Mouse (Mus musculus) neutrophil, adult 5-6 weeks (primary cell): ENCODE results near the gene Slc16a1. TPM values are rescaled to one million over a fixed set of nuclear protein-coding genes. Genes with fewer than 3 reads are reported as not detected.
"Not testable (repeated sequence)": the region's sequence is repeated elsewhere in the genome, so short reads cannot be mapped to it uniquely, and the experiment has no call there.

Experiments used
- ATAC-seq: fragments of 151-379, 151-347 bp; 2 replicates; pipeline ENCODE4 v1.8.0; 2017; ENCODE audit warnings: mild to moderate bottlenecking, moderate TSS enrichment; ENCODE audit not compliant: insufficient number of reproducible peaks, poor library complexity, low FRiP score, severe bottlenecking; ENCODE audit errors: extremely low read depth
- total RNA-seq: library from RNA; stranded (forward); fragments of 200-1000 nt; gene quantifications from 2 replicates; pipeline ENCODE4 v1.2.3, GENCODE M21; 2017

Gene Slc16a1
- total RNA-seq, 1 experiment from 2014 or later = 6.5 TPM

DNA sequence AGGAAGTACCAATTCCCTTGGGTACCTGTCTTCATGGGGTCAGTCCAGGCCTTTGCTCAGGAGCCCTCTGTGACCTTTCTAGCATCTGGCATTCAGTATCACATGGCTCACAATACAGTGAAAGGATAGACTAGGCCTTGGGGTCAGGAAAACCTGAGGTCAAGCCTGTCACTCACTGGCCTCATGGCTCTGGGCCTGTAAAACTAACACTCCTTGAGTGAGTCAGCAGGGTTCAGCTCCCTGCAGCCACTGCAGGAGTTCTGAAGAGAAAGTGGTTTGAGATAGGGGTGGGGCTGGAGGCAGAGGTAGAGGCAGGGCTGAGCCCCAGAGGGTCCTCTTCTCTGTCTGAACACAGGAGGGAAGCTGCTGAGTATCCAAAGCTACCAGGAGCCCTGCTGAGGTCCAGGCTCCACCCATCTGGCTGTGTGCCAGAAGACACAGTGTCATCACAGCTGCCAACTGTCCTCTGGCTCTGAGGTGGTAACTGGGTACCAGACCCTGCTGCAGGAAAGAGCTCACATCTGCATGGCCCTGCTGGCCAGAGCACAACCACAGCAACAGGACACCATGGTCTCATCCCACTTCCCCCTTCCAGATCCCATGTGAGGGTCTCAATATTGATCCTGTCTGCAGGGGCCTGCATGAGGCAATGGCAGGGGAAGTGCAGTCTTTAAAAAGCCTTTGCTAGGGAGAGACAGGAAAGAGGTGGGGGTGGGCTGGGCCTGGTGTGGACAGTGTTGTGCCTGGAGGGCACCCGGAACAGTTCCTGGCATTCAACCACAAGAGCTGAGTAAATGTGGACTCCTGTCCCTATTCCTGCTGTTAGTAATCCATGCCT, 31.9 kb downstream of the Slc16a1 start:
- peak; percentile 31; the same call in 1 of the 2 replicates for ATAC-seq

DNA sequence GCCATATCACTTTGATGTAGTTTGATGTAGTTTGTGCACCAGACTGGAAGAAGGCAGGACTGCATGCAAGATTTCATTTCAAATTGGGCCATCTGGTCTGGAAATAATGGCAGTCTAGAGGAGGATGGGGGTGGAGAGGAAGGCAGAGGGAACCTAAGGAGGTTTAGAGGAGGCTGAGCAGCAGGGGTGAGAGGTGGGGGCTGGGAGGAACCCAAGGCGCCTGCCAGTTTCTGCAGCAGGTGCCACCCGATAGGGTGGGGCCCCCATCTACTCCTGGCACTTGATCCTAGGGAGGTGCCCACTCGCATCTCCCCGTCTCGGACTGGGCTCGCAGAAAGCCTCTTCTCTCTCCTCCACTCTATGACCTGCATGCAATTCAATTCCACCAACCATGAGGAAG, 33.1 kb downstream of the Slc16a1 start:
- ATAC-seq = no peak

- ATAC-seq = no peak
These were observed 33.6 kb downstream of the Slc16a1 start for GRCm38 (mm10) chr3:104672041-104672440.

- no peak for ATAC-seq
These were observed 35.3 kb downstream of the Slc16a1 start for GRCm38 (mm10) chr3:104673642-104674328.

DNA sequence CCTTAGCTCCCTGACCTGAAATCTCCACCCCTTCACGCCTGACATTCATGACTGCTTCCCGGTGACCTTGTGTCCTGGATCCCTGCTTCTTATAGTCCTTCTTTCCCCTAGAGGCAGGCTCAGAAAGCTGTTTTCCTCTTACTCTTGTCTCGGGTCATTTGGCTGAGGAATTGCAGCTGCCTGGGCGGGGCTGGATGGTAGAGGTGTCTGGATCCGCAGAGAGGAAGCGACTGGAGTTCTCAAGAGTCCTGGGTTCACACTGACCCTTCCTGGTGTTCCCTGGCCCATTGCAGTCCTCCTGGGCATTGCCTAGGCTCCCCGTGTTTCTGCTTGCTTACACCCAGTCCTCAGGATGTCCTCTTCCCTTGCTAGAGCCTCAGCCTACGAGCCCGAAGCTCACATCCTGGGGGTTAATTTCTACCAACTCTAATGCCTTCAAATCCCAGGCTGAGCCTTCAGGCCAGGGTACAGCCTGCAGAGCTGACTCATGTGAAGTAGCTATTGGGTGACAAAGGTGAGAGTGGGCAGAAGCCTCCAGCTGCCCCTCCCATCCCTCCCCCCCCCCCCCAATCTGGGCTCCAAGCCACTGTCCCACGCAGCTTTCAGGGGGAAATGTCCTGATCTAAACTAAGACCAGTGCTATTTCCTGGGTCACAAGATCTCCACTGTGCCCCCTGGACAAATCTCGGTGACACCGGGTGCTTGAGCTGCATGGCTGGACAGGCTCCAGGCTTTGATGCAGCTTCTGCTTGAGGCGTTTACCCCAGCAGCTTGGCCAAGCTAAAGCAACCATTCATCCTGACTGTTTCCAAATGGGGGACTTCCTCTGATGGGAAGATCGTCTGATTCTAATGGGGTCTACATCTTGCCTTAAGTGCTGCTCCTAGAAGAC, 36.1 kb downstream of the Slc16a1 start:
- ATAC-seq = no peak

GRCm38 (mm10) chr3:104675258-104675851, 36.9 kb downstream of the Slc16a1 start:
- peak; percentile 77 for ATAC-seq

- no peak for ATAC-seq
These were observed 39.3 kb downstream of the Slc16a1 start for GRCm38 (mm10) chr3:104677781-104678180.

- no peak for ATAC-seq
These were observed 40.4 kb downstream of the Slc16a1 start for GRCm38 (mm10) chr3:104678826-104679225.

GRCm38 (mm10) chr3:104682671-104683504, 44.4 kb downstream of the Slc16a1 start:
- ATAC-seq = peak; percentile 67; the same call in 1 of the 2 replicates

DNA sequence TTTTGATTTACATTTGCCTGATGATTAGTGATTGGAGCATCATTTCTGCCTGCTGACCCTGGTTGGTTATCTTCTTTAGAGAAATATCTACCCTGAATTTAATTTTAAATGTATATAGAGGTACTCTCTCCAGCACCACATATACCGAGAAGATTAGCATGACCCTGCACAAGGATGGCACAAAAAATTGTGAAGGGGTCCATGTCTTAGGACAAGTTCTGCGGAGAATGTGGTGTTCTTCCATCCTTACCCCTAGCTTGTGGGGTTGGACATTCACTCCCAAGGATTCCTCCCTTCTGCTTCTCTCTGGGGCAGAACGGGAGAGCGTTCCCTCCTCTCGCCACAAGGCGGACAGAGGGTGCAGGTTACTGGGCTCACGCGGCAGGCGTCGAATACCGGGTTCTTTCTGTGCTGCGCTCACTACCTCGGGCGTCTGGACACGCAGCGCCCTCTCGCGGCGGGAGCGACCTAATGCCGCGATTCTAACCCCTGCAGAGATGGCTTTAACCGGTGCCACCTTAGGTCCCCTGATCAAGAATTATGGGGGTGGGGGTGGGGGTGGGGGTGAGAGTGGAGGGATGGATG, 62.4 kb downstream of the Slc16a1 start:
- ATAC-seq = peak; percentile 87

- no peak for ATAC-seq
These were observed 63.3 kb downstream of the Slc16a1 start for GRCm38 (mm10) chr3:104701761-104702160.

- ATAC-seq = no peak
These were observed 65.5 kb downstream of the Slc16a1 start for GRCm38 (mm10) chr3:104703941-104704340.

DNA sequence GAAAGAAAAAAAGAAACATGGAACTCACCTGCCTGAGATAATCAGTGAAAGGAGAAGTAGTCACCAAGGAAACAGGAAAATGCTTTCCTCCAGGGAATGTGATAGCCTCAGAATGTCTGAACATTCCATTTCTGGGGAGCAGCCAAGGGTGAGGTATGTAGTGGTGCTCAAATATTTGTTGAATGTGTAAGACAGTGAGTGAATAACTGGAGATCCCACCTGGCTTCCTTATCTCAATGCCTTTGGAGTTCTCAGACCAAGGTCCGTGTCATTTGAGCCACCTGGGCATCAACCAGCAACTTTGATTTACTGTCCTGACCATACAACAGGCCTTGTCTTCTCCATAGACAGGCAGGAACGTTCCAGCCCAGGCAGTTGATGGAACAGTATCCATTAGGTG, 68.0 kb downstream of the Slc16a1 start:
- no peak for ATAC-seq

- ATAC-seq = peak; percentile 41; the same call in 1 of the 2 replicates
These were observed 68.7 kb downstream of the Slc16a1 start for GRCm38 (mm10) chr3:104706951-104707771.

DNA sequence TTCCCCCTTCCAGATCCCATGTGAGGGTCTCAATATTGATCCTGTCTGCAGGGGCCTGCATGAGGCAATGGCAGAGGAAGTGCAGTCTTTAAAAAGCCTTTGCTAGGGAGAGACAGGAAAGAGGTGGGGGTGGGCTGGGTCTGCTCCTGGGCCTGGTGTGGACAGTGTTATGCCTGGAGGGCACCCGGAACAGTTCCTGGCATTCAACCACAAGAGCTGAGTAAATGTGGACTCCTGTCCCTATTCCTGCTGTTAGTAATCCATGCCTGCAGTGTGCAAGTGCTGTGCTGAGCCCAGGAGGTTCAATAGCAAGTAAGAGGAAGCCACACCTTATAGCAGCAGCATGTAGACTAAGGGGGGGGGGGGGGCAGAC, 69.3 kb downstream of the Slc16a1 start:
- not testable (repeated sequence) for ATAC-seq
